Mouse (Mus musculus) cerebellum, adult 18-20 months (tissue): ENCODE results near the gene Aaas.

Experiments
- DNase-seq, 2 experiments: peaks; one replicate each; pipeline ENCODE4 v3.0.0; 2021

Aaas gene

GRCm38 (mm10) chr15:102355871-102356441, 5.4 kb upstream of the Aaas start:
- peak; percentile 16 to 20 for DNase-seq

- peak in 1 of 2 experiments; percentile 39 for DNase-seq
Measured at GRCm38 (mm10) chr15:102355134-102355870, 4.7 kb upstream of the Aaas start.

GRCm38 (mm10) chr15:102353986-102354385, 3.4 kb upstream of the Aaas start:
- no peak for DNase-seq

- DNase-seq = no peak
Measured at GRCm38 (mm10) chr15:102352177-102352576, 1.6 kb upstream of the Aaas start.

- DNase-seq = no peak
Measured at GRCm38 (mm10) chr15:102350942-102351291, 346 bp upstream of the Aaas start.

DNA sequence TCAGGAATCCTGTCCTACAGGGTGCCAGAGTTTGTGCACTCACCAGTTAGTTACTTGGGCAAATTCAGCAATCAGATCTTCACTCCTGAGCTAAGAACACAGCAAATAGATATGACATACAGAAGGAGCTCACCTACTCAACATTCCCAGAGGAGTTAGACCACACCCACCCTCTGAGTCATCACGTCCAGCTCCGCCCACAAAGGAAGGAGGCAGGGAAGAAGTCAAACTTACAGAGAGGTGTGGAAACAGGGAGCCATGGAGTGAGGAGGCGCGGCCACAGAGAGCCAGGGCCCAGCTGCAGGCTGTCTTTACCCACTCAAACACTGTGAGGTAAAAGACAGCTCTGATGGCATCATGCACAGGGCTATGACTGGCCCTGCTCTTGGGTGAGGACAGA, 4.1 kb downstream of the Aaas start:
- no peak for DNase-seq

DNA sequence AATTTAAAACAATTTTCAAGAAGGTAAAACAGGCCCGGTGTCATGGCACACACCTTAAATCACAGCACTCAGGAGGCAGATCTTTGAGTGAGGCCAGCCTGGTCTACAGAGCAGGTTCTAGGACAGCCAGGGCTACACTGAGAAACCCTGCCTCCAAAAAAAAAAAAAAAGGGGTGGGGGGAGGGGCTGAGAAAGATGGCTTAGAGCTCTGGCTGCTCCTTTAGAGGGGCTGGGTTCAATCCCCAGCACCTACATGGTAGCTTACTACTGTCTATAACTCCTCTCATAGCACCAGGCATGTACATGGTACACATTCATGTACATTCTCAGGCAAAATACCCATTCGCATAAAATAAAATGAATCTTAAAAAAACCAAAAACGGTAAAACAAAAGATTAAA, 6.1 kb downstream of the Aaas start:
- no peak for DNase-seq

DNA sequence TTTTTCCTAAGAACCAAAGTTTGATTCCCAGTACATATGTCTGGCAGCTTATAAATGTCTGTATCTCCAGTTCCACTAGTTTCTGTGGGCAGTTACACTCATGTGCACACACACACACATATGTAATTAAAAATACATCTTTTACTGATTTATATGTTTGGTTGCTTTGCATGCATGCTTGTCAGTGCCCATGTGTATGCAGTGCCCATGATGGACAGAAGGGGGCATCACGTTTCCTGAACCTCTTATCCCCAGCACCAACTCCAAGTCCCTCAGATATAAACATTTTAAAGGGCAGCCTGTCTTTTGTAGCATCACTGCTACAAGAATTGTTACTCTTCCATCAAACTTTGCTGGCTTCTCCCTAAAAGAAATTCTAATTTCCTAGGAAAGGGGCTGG, 9.0 kb downstream of the Aaas start:
- peak; percentile 36 to 41 for DNase-seq

DNA sequence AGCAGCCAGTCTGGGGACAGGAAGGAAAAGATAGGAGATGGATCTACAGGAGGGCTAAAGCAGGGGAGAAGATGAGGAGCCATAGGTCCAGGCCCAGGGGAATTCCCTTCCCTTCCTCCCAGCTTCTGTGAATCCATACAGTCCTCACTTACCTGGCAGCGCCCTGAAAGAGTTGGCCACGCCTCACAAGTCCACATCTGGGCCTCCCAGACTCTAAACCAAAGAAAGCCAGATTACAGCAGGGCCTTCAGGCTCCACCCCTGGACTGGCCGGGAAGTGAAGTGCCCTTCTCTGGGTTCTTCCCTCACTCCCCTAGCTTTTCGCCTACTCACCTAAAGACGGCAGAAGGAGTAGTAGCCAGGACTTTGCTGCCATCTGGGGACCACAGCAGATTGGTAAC, 11.0 kb downstream of the Aaas start:
- DNase-seq = no peak

DNA sequence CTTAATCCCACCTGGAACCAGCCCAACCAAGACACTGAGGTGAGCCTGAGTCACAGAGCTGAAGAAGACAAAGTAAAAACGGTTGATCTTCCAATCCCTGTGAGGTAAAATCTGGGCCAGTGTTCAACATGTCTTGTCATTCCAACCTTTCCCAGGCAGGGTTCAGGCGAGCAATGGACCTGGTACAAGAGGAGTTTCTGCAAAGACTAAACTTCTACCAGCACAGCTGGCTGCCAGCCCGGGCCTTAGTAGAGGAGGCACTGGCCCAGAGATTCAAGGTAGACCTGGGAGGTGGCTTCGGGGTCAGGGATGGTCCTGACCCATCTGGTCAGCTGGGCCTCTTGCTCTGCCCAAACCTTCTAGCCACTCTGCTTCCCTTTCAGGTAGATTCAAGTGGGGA, 13.6 kb downstream of the Aaas start:
- DNase-seq = no peak

GRCm38 (mm10) chr15:102335925-102336324, 14.6 kb downstream of the Aaas start:
- DNase-seq = peak in 1 of 2 experiments; percentile 26

DNA sequence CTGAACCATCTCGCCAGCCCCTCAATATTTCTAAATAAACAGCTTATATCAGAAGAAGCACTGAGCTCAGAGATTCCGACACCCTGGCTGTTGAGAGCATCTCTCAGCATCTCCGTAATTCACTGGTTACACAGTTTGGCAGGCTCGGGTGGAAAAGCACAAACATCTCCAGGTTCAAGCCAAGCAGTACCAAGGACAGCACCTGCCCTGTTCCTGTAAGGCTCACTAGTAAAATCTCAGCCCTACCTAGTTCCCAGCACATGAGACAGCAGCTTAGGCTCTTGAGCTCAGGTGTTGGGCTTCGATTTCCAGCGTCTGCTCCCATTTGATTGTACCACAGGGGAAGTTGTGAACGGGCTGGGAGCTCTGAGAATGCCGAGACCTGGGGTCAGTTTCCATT, 15.3 kb downstream of the Aaas start:
- DNase-seq = no peak

DNA sequence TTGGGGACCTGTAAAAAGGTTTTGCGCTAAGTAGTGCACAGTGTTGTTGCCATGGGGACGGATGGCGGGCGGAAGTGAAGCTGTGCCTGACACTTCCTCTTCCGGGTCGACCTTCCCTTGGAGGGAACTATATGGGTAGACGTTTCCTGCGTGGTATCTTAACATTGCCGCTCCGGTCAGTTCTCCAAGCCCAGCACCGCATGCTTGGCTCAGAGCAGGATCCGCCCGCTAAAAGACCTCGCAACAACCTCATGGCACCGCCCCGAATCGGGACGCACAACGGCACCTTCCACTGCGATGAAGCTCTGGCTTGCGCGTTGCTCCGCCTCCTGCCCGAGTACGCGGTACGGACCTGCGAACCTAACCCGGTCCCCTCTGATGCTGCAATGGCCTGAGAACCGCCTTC, 19.0 kb downstream of the Aaas start, which contains the start of gene Myg1:
Gene Myg1, plus strand, starts transcription at position 100 of the 406 bp plus-strand sequence.
- peak; percentile 80 to 88 for DNase-seq

DNA sequence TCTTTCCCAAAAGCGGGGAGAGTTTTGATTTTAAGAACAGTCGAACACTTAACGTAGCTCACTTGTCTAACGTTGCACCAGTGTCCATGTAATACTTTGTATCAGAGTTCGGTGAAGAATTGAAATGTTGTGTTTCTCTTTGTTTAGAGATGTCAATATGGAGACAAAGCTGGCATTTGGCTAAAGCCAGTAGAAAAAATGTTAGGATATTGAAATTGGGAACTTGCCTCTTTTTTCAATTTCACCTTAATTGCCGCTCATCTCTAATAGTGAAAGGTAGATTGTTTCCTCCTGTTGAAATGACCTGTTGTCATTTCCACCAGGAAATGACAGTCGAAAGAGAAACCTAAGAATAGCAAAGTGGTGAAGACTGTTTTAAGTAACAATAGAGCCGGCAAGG, 23.7 kb downstream of the Aaas start:
- DNase-seq = no peak

GRCm38 (mm10) chr15:102326022-102326576, 24.5 kb downstream of the Aaas start, which contains the start of gene Pfdn5:
Gene Pfdn5 (plus strand): TSS chr15:102326116.
- peak; percentile 90 to 91 for DNase-seq

DNA sequence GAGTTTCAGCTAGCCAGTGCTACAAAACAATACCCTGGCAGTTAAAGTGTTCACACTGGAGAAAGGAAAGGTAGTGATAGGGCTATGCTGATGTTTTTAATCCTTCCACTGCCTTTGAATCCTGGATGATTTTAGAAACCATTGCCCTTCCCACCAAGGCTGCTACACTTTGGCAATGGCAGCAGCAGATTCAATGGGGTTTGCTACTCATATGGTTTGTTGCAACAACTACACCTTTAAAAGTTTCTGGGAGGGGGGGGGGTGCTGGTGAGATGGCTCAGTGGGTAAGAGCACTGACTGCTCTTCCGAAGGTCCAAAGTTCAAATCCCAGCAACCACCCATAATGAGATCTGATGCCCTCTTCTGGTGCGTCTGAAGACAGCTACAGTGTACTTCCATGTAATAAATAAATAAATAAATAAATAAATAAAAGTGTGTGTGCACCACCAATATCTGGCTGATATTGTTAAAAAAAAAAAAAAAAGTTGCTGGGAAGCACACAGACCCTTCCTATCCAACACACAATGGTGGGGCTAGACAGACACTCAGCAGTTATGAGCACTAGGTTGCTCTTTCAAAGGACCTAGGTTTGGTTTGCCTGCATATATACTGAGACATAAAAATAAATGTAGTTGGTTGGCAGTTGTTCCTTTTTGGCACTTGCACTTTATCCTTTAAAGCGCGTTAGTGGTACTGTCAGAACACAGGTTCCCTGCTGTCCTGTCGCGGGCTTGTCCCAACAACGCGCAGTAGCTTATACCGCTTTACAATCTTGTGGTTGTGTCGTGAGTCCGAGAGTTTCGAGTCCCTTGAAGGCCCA, 25.7 kb downstream of the Aaas start:
- peak in 1 of 2 experiments; percentile 35 for DNase-seq

- DNase-seq = peak; percentile 69
Measured at GRCm38 (mm10) chr15:102316263-102316662, 34.3 kb downstream of the Aaas start.

- DNase-seq = no peak
Measured at GRCm38 (mm10) chr15:102315292-102315691, 35.3 kb downstream of the Aaas start.

GRCm38 (mm10) chr15:102311489-102311888, 39.1 kb downstream of the Aaas start:
- DNase-seq = no peak

- no peak for DNase-seq
Measured at GRCm38 (mm10) chr15:102310074-102310845, 40.3 kb downstream of the Aaas start.

DNA sequence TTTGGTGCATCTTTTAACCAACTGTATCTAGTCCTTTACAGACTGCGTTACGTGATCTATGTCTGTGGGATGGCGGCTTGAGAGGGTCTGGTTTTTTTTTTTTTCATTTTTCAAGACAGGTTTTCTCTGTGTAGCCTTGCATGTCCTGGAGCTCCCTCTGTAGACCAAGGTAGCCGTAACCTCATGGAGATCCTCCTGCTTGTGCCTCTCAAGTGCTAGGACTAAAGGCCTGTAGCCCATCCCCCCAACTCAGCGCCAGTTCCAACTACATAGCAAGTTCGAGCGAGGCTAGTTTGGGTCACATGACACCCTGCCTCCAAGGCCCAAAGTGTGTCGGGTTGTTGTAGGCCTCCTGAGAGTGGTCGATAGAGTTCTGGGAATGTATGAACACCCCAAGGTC, 41.9 kb downstream of the Aaas start:
- no peak for DNase-seq

DNA sequence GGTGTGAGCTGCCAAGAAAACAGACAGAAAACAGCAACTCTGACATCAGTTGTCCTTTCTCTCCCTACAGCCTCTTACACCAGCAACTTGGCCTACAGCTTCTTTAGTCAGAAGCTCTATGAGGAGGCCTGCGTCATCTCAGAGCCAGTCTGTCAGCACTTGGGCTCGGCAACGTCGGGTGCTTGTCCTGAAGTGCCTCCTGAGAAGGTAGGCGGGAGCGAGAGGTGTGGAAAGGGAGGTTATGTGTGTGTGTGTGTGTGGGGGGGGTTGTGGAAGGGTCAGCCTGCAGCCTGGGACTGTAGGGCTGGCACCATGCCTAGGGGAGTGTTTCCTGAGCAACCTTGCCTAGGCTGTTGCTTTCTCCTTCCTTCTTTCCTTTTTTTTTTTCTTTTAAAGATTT, 48.0 kb downstream of the Aaas start:
- DNase-seq = no peak
